Mouse (Mus musculus) kidney, adult 2 months (tissue): ENCODE data around the gene Mov10l1. TPM values are rescaled to one million over a fixed set of nuclear protein-coding genes. Genes with fewer than 3 reads are reported as not detected.

Experiments used
- DNase-seq: peaks from one replicate; pipeline ENCODE4 v3.0.0; 2021
- H3K27ac ChIP-seq: fragments of 200-500 bp; 2 replicates; pipeline ENCODE4 v1.5.1; 2012; ENCODE audit warnings: low read depth, low read length, control low read depth, inconsistent platforms; ENCODE audit not compliant: insufficient read depth
- H3K27me3 ChIP-seq: fragments of 200-500 bp; replicated peaks from 2 replicates; pipeline ENCODE4 v1.6.1; 2012; ENCODE audit warnings: mild to moderate bottlenecking, moderate library complexity, low read length, inconsistent platforms; ENCODE audit not compliant: control insufficient read depth, insufficient read depth
- H3K36me3 ChIP-seq: fragments of 200-500 bp; 2 replicates; pipeline ENCODE4 v1.6.1; 2012; ENCODE audit warnings: mild to moderate bottlenecking, moderate library complexity, low read length, inconsistent platforms; ENCODE audit not compliant: control insufficient read depth, insufficient read depth
- H3K4me1 ChIP-seq: fragments of 200-500 bp; 2 replicates; pipeline ENCODE4 v1.6.1; 2011; ENCODE audit warnings: low read length; ENCODE audit not compliant: control insufficient read depth, insufficient read depth
- H3K4me3 ChIP-seq: fragments of 200-500 bp; 2 replicates; pipeline ENCODE4 v1.5.1; 2011; ENCODE audit warnings: mild to moderate bottlenecking, low read depth, low read length, control low read depth; ENCODE audit not compliant: insufficient read depth
- CTCF ChIP-seq: fragments of 200-500 bp; conservative IDR thresholded peaks from 2 replicates; pipeline ENCODE4 v1.5.1; 2011; ENCODE audit warnings: low read depth, mild to moderate bottlenecking, control low read depth, low read length, moderate library complexity, mixed read lengths; ENCODE audit not compliant: insufficient read depth, insufficient read length
- POLR2A ChIP-seq: fragments of 200-500 bp; IDR thresholded peaks from one replicate; pipeline ENCODE4 v1.6.1; 2011; ENCODE audit warnings: low read depth, low read length, control low read depth
- WGBS: fragments of 180-500 bp; shearing (Covaris S2); methylation state at CpG from one replicate; pipeline ENCODE4 v1.1.7; 2018; 5-methylcytosine and 5-hydroxymethylcytosine counted together
- polyA plus RNA-seq: library from polyadenylated mRNA; depleted of rRNA; stranded (reverse); fragments of >200 nt; gene quantifications from 2 replicates; pipeline ENCODE4 v1.2.3, GENCODE M21; 2012

The Mov10l1 gene
- polyA plus RNA-seq, 1 experiment = 0.06 TPM

- Histone ChIP-seq H3K27me3 (no peaks in the 10 kb centered on the region), H3K36me3 (no peaks in the 10 kb centered on the region), H3K4me3 (no peak overlapping the region), H3K27ac (no peak overlapping the region), H3K4me1 (no peaks in the 10 kb centered on the region)
- no peak for DNase-seq
- WGBS = 88% methylated on average over 3 of the region's 3 CpGs
- TF ChIP-seq POLR2A (no peak), CTCF (no peak)
Observed at GRCm38 (mm10) chr15:89016722-89017121, 34.0 kb downstream of the Mov10l1 start.

GRCm38 (mm10) chr15:89020085-89020484 lies 37.4 kb downstream of the Mov10l1 start:
- DNase-seq = no peak
- Histone ChIP-seq H3K27ac (no peak overlapping the region), H3K36me3 (no peaks in the 10 kb centered on the region), H3K4me1 (no peaks in the 10 kb centered on the region), H3K27me3 (no peaks in the 10 kb centered on the region), H3K4me3 (no peak overlapping the region)
- TF ChIP-seq CTCF = no peak
- TF ChIP-seq POLR2A = no peak
- WGBS = 78% methylated on average over 7 of the region's 7 CpGs

- Histone ChIP-seq H3K27me3 (no peaks in the 10 kb centered on the region), H3K36me3 (no peaks in the 10 kb centered on the region), H3K4me3 (no peak overlapping the region), H3K27ac (no peak overlapping the region), H3K4me1 (no peaks in the 10 kb centered on the region)
- WGBS = 84% methylated on average over 7 of the region's 7 CpGs
- no peak for TF ChIP-seq POLR2A
- TF ChIP-seq CTCF = no peak
- DNase-seq = no peak
Observed at GRCm38 (mm10) chr15:89020492-89020891, 37.8 kb downstream of the Mov10l1 start.

GRCm38 (mm10) chr15:89044381-89044780 lies 61.7 kb downstream of the Mov10l1 start:
- Histone ChIP-seq H3K4me1 (no peaks in the 10 kb centered on the region), H3K27ac (no peak overlapping the region), H3K4me3 (no peak overlapping the region), H3K36me3 (no peaks in the 10 kb centered on the region), H3K27me3 (no peaks in the 10 kb centered on the region)
- TF ChIP-seq POLR2A = no peak
- TF ChIP-seq CTCF = 0 out of 2 replicates have a peak, but pooled peaks have one; percentile 18
- no peak for DNase-seq
- 73% methylated on average over 5 of the region's 5 CpGs for WGBS

- no peak for DNase-seq
- Histone ChIP-seq H3K4me1 (no peaks in the 10 kb centered on the region), H3K27me3 (no peaks in the 10 kb centered on the region), H3K27ac (no peak overlapping the region), H3K36me3 (no peaks in the 10 kb centered on the region), H3K4me3 (no peak overlapping the region)
- no peak for TF ChIP-seq CTCF
- no peak for TF ChIP-seq POLR2A
- WGBS = 70% methylated on average over 4 of the region's 4 CpGs
Observed at GRCm38 (mm10) chr15:89046356-89046755, 63.6 kb downstream of the Mov10l1 start.

- H3K36me3 ChIP-seq = no peaks in the 10 kb centered on the region
- DNase-seq = no peak
- no peaks in the 10 kb centered on the region; the same call in 1 of the 2 replicates for H3K27me3 ChIP-seq
- no peak overlapping the region for H3K4me3 ChIP-seq
- WGBS = 91% methylated on average over 7 of the region's 7 CpGs
- H3K4me1 ChIP-seq = no peaks in the 10 kb centered on the region
- no peak overlapping the region for H3K27ac ChIP-seq
- TF ChIP-seq CTCF = no peak
- TF ChIP-seq POLR2A = no peak
Observed at GRCm38 (mm10) chr15:89054666-89055065, 72.0 kb downstream of the Mov10l1 start.

- H3K27me3 ChIP-seq = no peaks in the 10 kb centered on the region; the same call in 1 of the 2 replicates
- no peak overlapping the region for H3K27ac ChIP-seq
- H3K36me3 ChIP-seq = no peaks in the 10 kb centered on the region
- no peak overlapping the region for H3K4me3 ChIP-seq
- no peak for TF ChIP-seq POLR2A
- TF ChIP-seq CTCF = no peak
- no peak for DNase-seq
- H3K4me1 ChIP-seq = no peaks in the 10 kb centered on the region
- WGBS = 29% methylated on average over 6 of the region's 6 CpGs
Observed at GRCm38 (mm10) chr15:89058736-89059135, 76.0 kb downstream of the Mov10l1 start.
